Mouse (Mus musculus) embryonic facial prominence, embryonic 10.5 days (tissue): ENCODE measurements at regions not wholly inside any gene's neighbourhood (a gene's known extent, or its start where the extent isn't known, plus 50 kb on each side); places are given as distances from the start of the nearest gene placed in this dataset.

Source experiments
- DNase-seq: peaks from one replicate; pipeline ENCODE4 v3.0.0-alpha.2; 2017; ENCODE audit warnings: low spot score
- H3K27ac ChIP-seq: fragments of 300-500 bp; sonication (generic); replicated peaks from 2 replicates; pipeline ENCODE4 v1.5.1; 2016; ENCODE audit warnings: mild to moderate bottlenecking
- H3K27me3 ChIP-seq: fragments of 300-500 bp; sonication (generic); replicated peaks from 2 replicates; pipeline ENCODE4 v1.6.1; 2016; ENCODE audit warnings: low read depth, mild to moderate bottlenecking; ENCODE audit not compliant: poor library complexity, severe bottlenecking
- H3K36me3 ChIP-seq: fragments of 300-500 bp; sonication (generic); replicated peaks from 2 replicates; pipeline ENCODE4 v1.6.1; 2016; ENCODE audit warnings: mild to moderate bottlenecking, moderate library complexity
- H3K4me1 ChIP-seq: fragments of 300-500 bp; sonication (generic); 2 replicates; pipeline ENCODE4 v1.6.1; 2016
- H3K4me3 ChIP-seq: fragments of 300-500 bp; sonication (generic); 2 replicates; pipeline ENCODE4 v1.5.1; 2016; ENCODE audit warnings: mild to moderate bottlenecking, moderate library complexity
- H3K9me3 ChIP-seq: fragments of 300-500 bp; sonication (generic); 2 replicates; pipeline ENCODE4 v1.6.1; 2016; ENCODE audit warnings: mild to moderate bottlenecking
- WGBS: fragments of 180-500 bp; shearing (Covaris S2); methylation state at CpG from one replicate; pipeline ENCODE4 v1.1.7; 2016; 5-methylcytosine and 5-hydroxymethylcytosine counted together

DNA sequence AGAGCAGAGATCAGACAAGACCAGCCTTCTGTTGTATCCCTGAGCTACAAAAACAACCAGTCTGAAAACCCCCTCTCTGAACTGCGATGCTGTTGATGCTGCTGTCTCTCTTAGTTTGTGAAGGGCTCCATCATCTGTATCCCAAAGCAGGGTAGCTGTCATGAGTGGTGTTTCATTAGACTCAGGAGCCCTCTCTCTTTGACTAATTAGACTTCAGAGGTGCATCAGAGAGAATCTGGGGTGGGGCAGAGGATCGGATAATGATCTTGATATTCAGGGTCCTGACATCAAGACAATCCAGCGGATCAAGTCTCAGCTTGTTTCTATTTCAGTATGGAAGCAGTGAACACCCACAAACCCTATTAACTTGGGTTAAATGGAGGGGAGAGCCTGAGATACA, 70.6 kb upstream of the Slc24a4 start:
- Histone ChIP-seq H3K4me3 (no peak overlapping the region), H3K36me3 (no peaks in the 10 kb centered on the region), H3K27ac (no peak overlapping the region), H3K4me1 (peaks cover 34% of the 10 kb centered on the region), H3K9me3 (no peaks in the 10 kb centered on the region), H3K27me3 (no peaks in the 10 kb centered on the region)
- no peak for DNase-seq
- WGBS, result 64% methylated on average over 3 of the region's 3 CpGs

DNA sequence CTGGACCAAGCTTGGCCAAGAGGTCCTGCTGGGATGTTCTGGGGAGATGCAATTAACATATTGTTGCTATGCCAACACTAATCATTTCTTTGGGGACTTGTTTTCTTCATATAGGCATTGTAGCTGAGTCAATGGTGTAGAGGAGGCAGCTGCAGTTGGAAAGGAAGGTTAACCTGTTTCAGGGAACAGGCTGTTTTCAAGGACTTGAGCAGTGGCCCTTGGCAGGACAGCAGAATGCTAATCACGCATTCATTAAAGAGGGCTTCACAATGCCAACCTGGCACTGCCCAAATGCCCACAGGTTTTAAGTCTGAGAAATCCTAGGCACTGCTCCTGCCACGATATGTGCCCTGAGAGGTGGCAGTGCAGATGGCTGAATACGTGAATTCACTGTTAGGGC, 70.1 kb upstream of the Slc24a4 start:
- no peak for DNase-seq
- peaks cover 35% of the 10 kb centered on the region for H3K4me1 ChIP-seq
- H3K9me3 ChIP-seq, result no peaks in the 10 kb centered on the region
- 76% methylated on average over 3 of the region's 3 CpGs for WGBS
- H3K27me3 ChIP-seq, result no peaks in the 10 kb centered on the region
- no peak overlapping the region for H3K4me3 ChIP-seq
- no peak overlapping the region for H3K27ac ChIP-seq
- H3K36me3 ChIP-seq, result no peaks in the 10 kb centered on the region

DNA sequence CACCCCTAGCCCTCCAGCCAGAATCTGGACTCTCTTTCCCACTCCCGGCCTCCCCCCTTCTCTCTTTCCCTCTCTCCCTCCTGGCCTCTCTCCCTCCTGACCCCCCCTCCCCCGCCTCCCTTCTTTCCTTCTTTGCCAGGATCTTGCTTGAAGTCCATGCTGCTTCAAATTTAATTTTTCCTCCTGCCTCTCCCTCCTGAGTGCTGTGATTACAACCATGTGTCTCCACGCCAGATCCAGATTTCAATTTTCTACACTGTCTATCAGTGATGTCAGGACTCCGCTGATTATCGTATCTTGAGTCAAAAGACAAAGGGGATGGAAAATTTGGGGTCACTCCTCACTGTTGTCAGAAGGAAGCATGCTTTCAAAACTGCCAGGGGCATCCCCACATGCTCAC, 67.4 kb upstream of the Slc24a4 start:
- Histone ChIP-seq H3K36me3 (no peaks in the 10 kb centered on the region), H3K27ac (no peak overlapping the region), H3K27me3 (no peaks in the 10 kb centered on the region), H3K9me3 (no peaks in the 10 kb centered on the region), H3K4me1 (peaks cover 43% of the 10 kb centered on the region), H3K4me3 (no peak overlapping the region)
- peak; percentile 48 for DNase-seq
- WGBS, result 47% methylated on average over 5 of the region's 5 CpGs

DNA sequence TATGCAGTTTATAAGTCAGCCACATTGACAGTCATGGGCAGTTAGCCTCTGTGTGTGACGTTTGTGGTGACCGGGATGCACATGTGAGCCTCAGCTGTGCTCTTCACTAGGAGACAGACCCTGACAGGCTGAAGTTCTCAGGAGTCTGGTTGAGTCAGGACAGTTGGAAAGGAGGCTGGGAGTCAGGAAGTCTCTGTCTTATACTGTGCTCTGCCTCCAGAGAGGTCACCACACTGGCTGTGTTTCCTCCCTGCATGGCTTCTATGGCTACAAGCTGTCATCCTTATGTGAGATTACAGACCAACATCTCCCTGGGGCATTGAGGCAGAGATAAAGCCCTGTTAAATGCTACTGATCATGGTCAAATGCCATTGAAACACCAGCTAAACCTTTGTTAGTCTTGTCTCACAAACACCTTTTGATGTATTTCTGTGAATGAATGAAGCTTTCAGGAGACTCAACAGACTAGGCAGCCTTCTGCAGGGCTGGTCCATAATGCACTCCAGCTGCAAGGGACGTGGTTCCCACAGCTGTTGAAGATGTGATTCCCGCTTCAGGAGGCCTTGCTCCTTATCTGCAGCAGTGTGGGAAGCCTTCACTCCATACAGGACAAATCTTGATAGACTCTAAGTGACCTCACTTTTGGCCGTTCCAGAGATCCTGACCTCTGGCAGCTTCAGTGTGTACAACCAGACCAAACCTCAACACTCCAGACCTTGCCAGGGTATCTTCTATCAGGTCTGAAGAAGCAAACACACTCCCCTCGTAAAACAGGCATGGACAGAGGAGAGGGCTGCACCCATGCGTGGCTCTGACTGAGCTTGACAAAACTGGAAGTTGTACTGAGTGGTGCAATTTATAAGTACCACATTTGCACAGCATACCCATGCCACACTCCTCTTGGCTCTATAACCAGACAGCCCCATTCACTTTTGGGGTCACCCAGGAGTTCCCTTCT, 66.6 kb upstream of the Slc24a4 start:
- Histone ChIP-seq H3K9me3 (no peaks in the 10 kb centered on the region), H3K4me3 (no peak overlapping the region), H3K27ac (0 out of 2 replicates have a peak overlapping the region, but pooled peaks have one; percentile 16), H3K36me3 (no peaks in the 10 kb centered on the region), H3K4me1 (peaks cover 43% of the 10 kb centered on the region), H3K27me3 (no peaks in the 10 kb centered on the region)
- peak; percentile 27 for DNase-seq
- 68% methylated on average over 7 of the region's 7 CpGs for WGBS

GRCm38 (mm10) chr12:102062648-102063047, 65.9 kb upstream of the Slc24a4 start:
- DNase-seq, result no peak
- peaks cover 40% of the 10 kb centered on the region for H3K4me1 ChIP-seq
- no peaks in the 10 kb centered on the region for H3K36me3 ChIP-seq
- 81% methylated on average over 7 of the region's 7 CpGs for WGBS
- peak overlapping the region; percentile 16; the same call in 1 of the 2 replicates for H3K27ac ChIP-seq
- no peaks in the 10 kb centered on the region for H3K9me3 ChIP-seq
- H3K4me3 ChIP-seq, result no peak overlapping the region
- no peaks in the 10 kb centered on the region for H3K27me3 ChIP-seq

- H3K4me1 ChIP-seq, result peaks cover 36% of the 10 kb centered on the region
- 88% methylated on average over 6 of the region's 6 CpGs for WGBS
- H3K27ac ChIP-seq, result no peak overlapping the region; the same call in 1 of the 2 replicates
- H3K4me3 ChIP-seq, result no peak overlapping the region
- no peak for DNase-seq
- H3K27me3 ChIP-seq, result no peaks in the 10 kb centered on the region
- H3K36me3 ChIP-seq, result no peaks in the 10 kb centered on the region
- H3K9me3 ChIP-seq, result no peaks in the 10 kb centered on the region
Observed at GRCm38 (mm10) chr12:102063211-102063610, 65.3 kb upstream of the Slc24a4 start.

DNA sequence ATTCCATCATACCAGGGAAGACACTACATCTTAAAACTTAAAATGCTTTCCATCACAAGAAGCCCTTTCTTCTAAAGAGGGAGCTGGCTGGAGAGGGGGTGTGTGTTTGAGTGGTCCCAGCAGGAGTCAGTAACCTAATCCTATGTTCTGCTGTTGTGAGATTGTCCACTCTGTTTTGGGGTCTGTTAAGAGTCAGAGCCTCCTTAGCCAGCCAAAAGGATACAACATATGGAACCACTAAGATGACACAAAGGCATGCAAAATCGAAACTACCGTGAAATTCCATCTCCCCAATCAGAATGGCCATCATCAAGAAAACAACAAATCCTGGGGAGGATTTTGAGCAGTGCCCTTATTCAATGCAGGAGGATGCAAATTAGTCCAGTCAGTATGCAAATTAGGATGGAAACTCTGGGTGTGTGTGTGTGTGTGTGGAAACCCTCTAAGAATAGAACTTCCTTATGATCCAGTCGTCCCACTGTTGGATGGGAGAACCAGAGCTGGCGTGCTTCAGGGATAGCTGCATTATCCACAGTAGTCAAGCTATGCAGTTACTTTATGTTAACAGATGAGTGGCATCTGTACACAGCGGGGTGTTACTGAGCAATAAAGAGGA, 63.7 kb upstream of the Slc24a4 start:
- Histone ChIP-seq H3K27ac (no peak overlapping the region), H3K4me3 (no peak overlapping the region), H3K9me3 (no peaks in the 10 kb centered on the region), H3K27me3 (no peaks in the 10 kb centered on the region), H3K4me1 (peaks cover 34% of the 10 kb centered on the region), H3K36me3 (no peaks in the 10 kb centered on the region)
- 56% methylated on average over 5 of the region's 5 CpGs for WGBS
- peak; percentile 12 for DNase-seq

DNA sequence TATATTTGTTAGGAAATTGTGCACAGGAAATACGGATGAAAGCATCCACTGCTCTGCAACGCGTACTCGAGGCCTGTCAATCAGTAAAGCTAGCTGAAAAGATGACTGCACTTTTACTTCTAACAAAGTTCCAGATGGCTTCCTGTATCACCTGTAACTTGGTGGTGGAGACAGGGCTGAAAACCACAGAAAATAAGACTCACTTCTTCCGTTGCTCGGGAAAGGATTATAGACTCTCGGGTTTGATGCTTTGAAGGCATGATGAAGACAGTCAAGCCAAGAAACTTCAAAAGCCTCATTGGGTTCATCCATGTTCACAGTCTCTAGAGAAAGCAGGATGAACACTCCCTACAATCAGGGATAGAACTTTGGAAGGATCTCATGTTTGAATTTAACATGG, 60.8 kb upstream of the Slc24a4 start:
- no peaks in the 10 kb centered on the region for H3K36me3 ChIP-seq
- no peak overlapping the region for H3K27ac ChIP-seq
- H3K4me1 ChIP-seq, result peaks cover 12% of the 10 kb centered on the region
- WGBS, result 93% methylated on average over 7 of the region's 7 CpGs
- H3K27me3 ChIP-seq, result no peaks in the 10 kb centered on the region
- no peaks in the 10 kb centered on the region for H3K9me3 ChIP-seq
- DNase-seq, result no peak
- H3K4me3 ChIP-seq, result no peak overlapping the region

DNA sequence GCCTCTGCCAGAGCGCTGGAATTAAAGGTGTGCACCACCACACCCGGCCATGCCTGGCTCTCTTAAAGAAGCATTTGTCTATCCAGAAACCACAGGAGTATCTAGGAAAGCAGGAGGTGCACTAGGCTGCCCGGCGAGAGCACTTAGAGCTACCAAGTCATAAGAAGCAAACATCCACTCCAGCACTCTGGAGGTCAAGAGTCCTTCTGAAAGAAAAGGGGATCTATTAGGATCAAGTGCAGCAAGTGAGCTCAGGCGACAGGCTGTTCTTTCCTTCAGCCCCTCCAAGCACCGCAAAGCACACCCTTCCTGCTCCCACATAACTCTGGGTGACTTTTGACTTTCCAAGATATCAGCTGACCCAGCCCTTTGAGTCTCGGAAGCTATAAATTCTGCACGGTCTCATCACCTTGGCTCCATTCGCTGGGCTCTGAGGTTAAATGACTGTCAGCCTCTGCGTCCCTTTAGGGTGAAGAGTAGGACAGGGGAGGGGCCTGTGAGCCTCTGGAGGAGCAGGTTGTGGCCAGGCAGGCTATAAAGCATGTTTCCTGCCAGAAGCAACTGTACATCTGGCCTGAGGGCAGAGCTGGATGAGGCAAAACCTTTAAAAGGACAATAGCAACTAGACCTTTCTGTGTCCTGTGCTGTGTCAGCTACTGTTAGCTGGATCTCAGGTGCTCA, 58.9 kb upstream of the Slc24a4 start:
- DNase-seq, result no peak
- Histone ChIP-seq H3K27me3 (no peaks in the 10 kb centered on the region), H3K36me3 (no peaks in the 10 kb centered on the region), H3K9me3 (no peaks in the 10 kb centered on the region), H3K4me1 (peaks cover 4% of the 10 kb centered on the region), H3K27ac (no peak overlapping the region), H3K4me3 (no peak overlapping the region)
- 71% methylated on average over 10 of the region's 10 CpGs for WGBS

- H3K4me1 ChIP-seq, result no peaks in the 10 kb centered on the region
- no peaks in the 10 kb centered on the region for H3K27me3 ChIP-seq
- no peak overlapping the region for H3K27ac ChIP-seq
- WGBS, result 85% methylated on average over 9 of the region's 9 CpGs
- no peak for DNase-seq
- no peak overlapping the region for H3K4me3 ChIP-seq
- H3K36me3 ChIP-seq, result no peaks in the 10 kb centered on the region
- no peaks in the 10 kb centered on the region for H3K9me3 ChIP-seq
Observed at GRCm38 (mm10) chr12:102071888-102072619, 56.5 kb upstream of the Slc24a4 start.

DNA sequence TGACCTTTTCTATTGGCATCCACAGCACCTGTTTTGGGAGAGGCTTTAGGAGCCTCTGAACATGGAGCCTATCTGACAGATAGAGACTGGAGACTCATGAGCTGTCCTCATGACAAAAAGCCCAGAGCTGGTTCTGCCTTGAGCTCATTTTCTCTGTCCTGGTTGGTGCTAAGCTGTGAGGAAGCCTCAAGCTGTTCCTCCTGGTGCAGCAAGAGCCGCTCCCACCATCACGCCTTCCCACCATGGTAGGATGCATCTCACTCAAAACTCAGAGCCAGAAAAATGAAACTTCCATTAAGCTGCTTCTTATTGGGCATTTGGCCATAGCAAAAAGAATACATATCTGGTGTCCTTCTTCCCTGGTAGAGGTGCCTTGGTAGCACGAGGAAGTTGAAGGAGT, 55.0 kb upstream of the Slc24a4 start:
- WGBS, result 89% methylated on average over 3 of the region's 3 CpGs
- Histone ChIP-seq H3K4me3 (no peak overlapping the region), H3K27me3 (no peaks in the 10 kb centered on the region), H3K9me3 (no peaks in the 10 kb centered on the region), H3K27ac (no peak overlapping the region), H3K4me1 (no peaks in the 10 kb centered on the region), H3K36me3 (no peaks in the 10 kb centered on the region)
- DNase-seq, result no peak

DNA sequence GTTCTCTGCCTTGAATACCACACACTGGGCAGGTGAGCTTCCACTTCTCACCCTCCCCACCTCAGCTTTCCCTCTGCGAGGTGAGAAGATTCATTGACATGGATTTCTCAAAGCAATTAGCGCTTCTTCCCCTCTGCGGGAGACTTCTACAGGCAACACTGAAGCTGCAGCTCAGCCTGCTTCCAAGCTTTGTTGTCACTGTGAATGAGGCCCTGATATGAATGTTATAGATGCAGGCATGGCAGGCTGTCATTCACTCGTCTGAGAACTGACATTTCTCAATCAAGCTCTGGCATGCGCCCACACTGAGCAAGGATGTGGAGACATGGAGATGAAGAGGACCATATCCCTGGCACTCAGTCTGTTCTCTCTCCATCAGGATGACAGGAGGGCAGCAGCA, 52.2 kb upstream of the Slc24a4 start:
- H3K27me3 ChIP-seq, result no peaks in the 10 kb centered on the region
- H3K4me1 ChIP-seq, result no peaks in the 10 kb centered on the region
- no peaks in the 10 kb centered on the region for H3K36me3 ChIP-seq
- no peak overlapping the region for H3K4me3 ChIP-seq
- no peaks in the 10 kb centered on the region for H3K9me3 ChIP-seq
- no peak overlapping the region for H3K27ac ChIP-seq
- DNase-seq, result no peak
- 66% methylated on average over 5 of the region's 5 CpGs for WGBS
